Mouse (Mus musculus): ENCODE data around the gene Spata5.

Gene Spata5

DNA sequence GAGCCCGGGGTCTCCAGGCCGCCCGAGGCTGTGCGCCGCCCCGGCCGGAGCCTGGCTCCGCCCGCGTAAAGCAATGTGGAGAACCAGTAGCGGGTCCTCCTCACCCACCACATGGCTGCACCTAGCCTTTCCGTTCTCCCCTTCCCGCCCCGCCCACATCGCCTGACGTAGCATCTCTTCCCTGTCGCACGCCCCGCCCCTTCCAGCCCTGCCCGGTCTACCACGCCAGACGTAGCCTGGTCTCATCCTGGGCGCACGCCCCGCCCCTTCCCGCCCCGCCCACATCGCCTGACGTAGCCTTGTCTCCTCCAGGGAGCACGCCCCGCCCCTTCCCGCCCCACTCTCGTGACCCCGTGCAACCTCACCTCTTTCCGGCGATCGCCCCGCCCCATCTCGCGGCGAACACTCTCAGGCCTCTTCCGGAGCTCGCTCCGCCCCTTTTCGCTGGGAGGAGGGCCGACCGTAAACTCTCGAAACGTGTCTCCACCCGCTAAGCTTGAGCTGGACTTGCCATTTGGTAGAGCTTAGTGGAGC lies at the start of gene Spata5:
TSS of gene Spata5 (plus strand) at position 439 of the 534 bp plus-strand sequence.
- DNase-seq (ENCODE audit: low spot score): peak; percentile 93

DNA sequence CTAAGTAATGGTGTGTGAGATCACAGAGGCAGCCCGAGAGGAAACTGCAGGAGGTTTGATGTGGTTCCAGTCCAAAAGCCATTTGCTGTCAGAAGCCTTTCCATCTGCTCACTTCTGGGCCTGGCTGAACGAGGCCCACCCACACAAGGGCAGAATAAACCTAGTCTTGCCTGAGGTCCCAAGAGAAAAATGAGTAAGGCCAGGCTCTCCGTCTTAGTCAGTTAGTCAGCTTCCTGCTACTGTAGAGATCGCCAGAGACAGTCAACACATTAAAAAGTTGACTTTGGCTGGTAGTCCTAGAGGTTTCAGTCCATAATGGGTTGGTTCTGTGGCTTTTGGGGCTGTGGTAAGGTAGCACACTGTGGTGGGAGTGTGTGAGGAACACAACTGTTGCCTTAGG lies 49.3 kb upstream of the Spata5 start:
- DNase-seq (ENCODE audit: low spot score): no peak

DNA sequence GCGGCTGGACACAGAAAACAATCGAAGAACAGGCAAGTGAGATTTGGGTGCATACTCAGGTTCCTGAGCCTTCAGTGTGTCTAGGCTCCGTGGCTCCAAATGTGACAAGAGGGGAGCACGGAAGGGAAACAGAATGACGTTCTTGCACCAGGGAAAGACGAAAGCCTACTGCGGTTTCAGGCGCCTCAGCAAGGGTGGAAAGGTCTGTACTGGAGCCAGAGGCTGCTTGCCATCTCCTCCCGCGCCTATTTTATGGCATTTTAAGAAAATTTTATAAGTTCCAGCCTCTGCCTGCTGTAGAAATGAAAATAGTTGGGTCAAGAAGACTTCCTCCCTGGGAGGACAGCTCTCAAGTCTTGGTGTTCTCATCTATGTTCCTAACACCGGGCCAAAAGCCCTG lies 46.0 kb upstream of the Spata5 start:
- no peak for DNase-seq (ENCODE audit: low spot score)

GRCm38 (mm10) chr3:37377926-37378325 lies 41.8 kb upstream of the Spata5 start:
- no peak for DNase-seq (ENCODE audit: low spot score)

DNA sequence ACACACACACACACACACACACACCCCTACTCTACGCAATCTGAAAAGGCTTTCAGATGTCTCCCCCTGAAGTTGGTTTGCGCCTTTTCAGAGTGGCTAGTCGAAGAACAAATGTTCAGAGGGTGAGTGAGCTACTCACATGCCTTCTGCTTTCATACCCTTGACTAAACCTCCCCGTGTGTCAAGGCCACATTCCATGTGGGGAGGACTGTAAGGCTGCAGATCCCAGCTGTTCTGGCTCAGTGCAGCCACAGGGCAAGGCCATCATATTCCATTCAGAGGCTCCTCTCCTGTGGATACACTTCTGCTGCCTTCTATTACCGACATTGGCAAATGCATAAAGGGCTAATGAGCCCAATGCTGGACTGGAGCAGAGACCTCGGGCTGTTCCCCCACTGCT lies 41.3 kb upstream of the Spata5 start:
- no peak for DNase-seq (ENCODE audit: low spot score)

GRCm38 (mm10) chr3:37379201-37379600 lies 40.5 kb upstream of the Spata5 start:
- DNase-seq (ENCODE audit: low spot score): no peak

DNA sequence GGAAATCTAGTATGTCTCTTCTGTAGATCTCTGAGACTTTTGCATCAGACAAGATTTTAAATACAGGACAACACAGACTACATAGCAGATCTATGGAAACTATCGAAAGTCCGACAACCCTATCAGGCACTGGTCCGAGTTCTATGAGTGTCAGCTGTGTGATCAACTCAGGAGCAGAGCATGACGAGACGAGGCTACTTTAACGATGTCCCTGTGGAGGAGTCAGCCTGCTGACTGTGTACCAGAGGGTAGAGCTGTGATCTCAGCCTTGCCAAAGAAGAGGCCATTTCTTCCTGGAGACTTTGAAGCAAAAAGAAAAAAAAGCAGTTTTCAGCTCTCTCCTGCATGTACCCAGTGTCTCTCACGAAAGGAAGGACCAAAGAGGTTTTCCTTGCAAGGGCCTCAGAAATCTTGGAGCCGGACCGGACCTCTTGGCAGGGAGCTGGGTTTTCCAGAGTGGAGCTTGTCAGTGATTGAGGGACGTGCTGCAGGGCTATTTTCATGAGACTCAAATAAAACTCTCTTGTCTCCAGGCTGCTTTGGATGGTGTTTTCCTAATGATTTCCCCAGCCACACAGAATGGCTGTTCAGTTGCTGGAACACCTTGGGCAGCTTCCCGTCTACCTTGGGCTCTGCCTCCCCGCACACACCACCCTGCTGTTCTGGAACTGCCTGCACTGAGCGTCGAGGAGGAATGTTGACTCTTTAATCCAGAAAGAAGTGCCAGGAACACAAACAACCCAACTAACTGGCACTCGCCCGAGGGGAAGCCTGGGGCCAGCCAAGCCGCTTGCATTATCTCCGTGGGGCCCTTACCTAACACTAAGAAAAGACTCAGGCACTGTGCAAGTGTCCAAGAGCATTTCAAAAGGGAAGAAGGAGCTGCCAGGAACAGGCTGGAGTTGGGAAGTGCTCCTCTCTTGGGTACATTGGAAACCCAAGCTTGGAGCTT lies 39.5 kb upstream of the Spata5 start:
- no peak for DNase-seq (ENCODE audit: low spot score)

- no peak for DNase-seq (ENCODE audit: low spot score)
Observed at GRCm38 (mm10) chr3:37381457-37381856, 38.2 kb upstream of the Spata5 start.

- DNase-seq (ENCODE audit: low spot score): no peak
Observed at GRCm38 (mm10) chr3:37383096-37383765, 36.5 kb upstream of the Spata5 start.

GRCm38 (mm10) chr3:37387310-37387709 lies 32.4 kb upstream of the Spata5 start:
- DNase-seq (ENCODE audit: low spot score): no peak

DNA sequence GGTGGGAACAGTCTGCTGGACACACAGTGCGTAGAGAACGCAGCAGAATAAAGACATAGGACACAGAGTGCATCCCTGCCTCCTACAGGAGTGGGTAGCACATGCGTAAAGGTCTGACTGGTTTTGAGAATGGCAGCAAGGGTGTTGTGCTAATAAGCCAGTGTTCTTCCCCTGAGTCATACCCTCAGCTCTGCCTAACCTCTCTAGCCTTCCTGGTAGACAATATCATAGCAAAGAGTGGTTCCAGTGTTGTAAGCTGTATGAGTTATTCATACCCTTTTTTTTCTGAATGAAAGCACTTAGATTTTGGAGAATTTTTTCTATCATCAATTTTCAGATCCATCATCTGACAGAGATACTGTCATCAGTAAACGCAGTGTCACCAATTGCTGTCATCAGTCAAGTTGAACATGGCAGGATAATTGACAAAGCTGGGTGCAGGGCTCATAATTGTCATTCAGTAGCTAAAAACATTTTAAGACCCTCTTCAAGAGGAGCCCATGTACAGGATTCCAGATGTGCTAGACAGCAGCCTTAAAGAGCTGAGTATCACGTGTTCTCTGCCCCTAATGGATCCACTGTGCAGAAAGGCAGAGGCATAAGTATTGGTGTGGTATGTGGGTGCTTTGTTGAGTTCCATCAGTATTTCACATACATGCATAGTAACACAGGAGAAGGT lies 22.6 kb upstream of the Spata5 start:
- no peak for DNase-seq (ENCODE audit: low spot score)

DNA sequence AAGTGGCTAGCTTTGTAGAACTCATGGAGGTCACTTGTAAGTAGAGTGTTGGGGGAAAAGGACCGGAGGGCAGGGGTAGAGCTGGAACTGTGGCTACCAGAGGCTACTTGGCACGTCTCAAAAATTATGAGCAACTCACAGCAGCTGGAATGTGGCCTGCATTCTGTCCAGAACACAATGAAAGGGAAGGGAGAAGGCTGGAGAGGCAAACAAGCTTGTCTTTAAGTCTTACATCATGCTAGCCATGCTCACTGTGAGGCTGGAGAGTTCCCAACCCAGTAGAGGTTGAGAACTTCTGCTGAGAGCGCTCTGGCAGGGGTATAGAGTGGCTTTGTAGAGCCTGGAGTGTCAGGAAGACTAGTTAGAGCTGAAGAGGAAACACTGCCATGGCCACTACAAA lies 22.1 kb upstream of the Spata5 start:
- no peak for DNase-seq (ENCODE audit: low spot score)

- DNase-seq (ENCODE audit: low spot score): no peak
Observed at GRCm38 (mm10) chr3:37398661-37399395, 20.9 kb upstream of the Spata5 start.

- DNase-seq (ENCODE audit: low spot score): no peak
Observed at GRCm38 (mm10) chr3:37401729-37402610, 17.7 kb upstream of the Spata5 start.

DNA sequence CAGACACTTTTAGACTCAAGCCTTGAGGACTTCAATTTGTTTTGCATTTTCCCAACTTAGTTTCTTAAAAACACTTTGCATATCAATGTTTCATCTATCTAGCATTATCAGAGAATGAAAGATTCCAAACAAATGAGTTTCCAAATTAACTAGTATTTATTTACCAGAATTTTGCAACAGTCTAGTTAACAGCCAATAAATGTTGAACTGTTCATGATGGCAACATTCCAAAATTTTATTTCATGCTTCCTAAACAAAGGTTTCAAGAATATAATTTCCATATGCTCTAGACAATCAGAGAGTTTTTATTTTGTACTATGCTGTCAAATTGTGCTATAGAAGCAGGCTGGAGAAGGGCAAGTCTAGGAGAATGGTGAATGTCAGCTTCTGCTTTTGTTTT lies 12.1 kb upstream of the Spata5 start:
- no peak for DNase-seq (ENCODE audit: low spot score)

- DNase-seq (ENCODE audit: low spot score): no peak
Observed at GRCm38 (mm10) chr3:37413446-37413845, 6.2 kb upstream of the Spata5 start.

DNA sequence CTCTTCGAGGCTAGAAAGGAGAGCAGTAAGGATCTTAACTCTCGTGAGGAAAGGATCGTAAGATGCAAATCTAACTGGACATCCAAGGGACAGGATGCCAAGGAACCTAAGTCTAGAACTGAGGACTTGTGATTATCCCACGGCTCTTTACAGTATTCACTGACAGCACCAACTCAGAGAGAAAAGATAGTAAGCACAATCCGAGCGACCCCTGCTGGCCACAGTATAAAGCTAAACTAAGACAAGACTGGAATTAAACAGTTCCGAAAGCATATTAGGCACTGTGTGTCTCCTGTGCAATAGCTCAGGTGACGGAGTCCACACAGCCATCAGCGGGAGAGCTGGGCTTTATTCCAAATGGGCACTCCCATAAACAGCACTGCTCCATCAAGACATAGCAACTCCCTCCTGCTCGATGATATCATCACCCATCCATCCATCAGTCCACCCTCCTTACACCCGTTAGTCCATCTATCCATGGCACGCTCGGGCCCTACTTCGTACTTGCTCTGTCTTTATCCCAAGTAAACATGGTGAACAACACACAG lies 5.2 kb upstream of the Spata5 start:
- DNase-seq (ENCODE audit: low spot score): peak; percentile 38

GRCm38 (mm10) chr3:37418341-37418740 lies 1.4 kb upstream of the Spata5 start:
- no peak for DNase-seq (ENCODE audit: low spot score)

DNA sequence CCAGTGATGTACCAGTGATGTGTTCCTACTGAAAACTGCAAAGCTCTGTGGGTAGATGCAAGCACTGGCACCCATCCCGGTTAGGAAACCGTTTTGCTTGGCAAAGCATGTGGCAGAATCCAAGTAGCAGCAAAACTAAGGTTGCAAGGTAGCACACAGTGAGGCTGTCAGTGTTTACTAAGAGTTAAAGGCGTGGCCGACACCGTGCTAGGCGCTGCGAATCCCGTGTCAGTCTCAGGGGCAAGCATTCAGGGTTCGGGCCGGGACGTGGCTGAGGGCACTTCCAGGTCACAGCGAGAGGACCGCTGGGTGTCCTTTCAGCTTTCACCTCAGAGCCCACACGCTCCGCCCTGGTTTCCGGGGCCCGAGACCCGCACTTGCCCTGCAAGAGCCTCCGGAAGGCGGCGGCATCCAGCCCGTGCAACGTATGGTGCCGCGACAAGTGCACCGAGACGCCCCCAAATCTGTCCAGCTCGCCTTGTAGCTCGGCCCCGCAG lies 687 bp upstream of the Spata5 start:
- DNase-seq (ENCODE audit: low spot score): no peak

- peak; percentile 83 for DNase-seq (ENCODE audit: low spot score)
Observed at GRCm38 (mm10) chr3:37420072-37420471, 376 bp downstream of the Spata5 start, which contains the start of gene Nudt6. TSS of gene Nudt6 (minus strand) at chr3:37420211.

All from spleen, adult 12 weeks (tissue).